Mouse (Mus musculus) heart, postnatal 0 days (tissue): Measurements from ENCODE around the gene Lrrc47. TPM values are rescaled to one million over a fixed set of nuclear protein-coding genes. Genes with fewer than 3 reads are reported as not detected.

ENCODE experiments used
- ATAC-seq: fragments of 200-750 bp; cut with Nextera tagmentation; 2 replicates; pipeline ENCODE4 v1.8.0; 2017; ENCODE audit warnings: low read depth, moderate number of reproducible peaks, moderate library complexity; ENCODE audit not compliant: insufficient read depth
- DNase-seq: peaks from one replicate; pipeline ENCODE4 v3.0.0-alpha.2; 2016; ENCODE audit warnings: low spot score
- H3K27ac ChIP-seq: fragments of 300-500 bp; sonication (generic); 2 replicates; pipeline ENCODE4 v1.5.1; 2014; ENCODE audit warnings: low read depth, mild to moderate bottlenecking
- H3K27me3 ChIP-seq: fragments of 300-500 bp; sonication (generic); 2 replicates; pipeline ENCODE4 v1.6.1; 2014; ENCODE audit warnings: low read length, mixed read lengths; ENCODE audit not compliant: control insufficient read depth, insufficient read depth
- H3K36me3 ChIP-seq: fragments of 300-500 bp; sonication (generic); replicated peaks from 2 replicates; pipeline ENCODE4 v1.6.1; 2014; ENCODE audit warnings: low read length, mixed read lengths; ENCODE audit not compliant: control insufficient read depth, insufficient read depth
- H3K4me1 ChIP-seq: fragments of 300-500 bp; sonication (generic); 2 replicates; pipeline ENCODE4 v1.6.1; 2014; ENCODE audit warnings: antibody characterized with exemption; ENCODE audit not compliant: control insufficient read depth, insufficient read depth
- H3K4me2 ChIP-seq: fragments of 300-500 bp; sonication (generic); 2 replicates; pipeline ENCODE4 v1.6.1; 2014; ENCODE audit warnings: low read depth, mild to moderate bottlenecking, low read length, moderate library complexity
- H3K4me3 ChIP-seq: fragments of 300-500 bp; sonication (generic); 2 replicates; pipeline ENCODE4 v1.5.1; 2014; ENCODE audit warnings: low read depth, low read length
- H3K9ac ChIP-seq: fragments of 300-500 bp; sonication (generic); replicated peaks from 2 replicates; pipeline ENCODE4 v1.6.1; 2014; ENCODE audit warnings: low read depth, low read length, mixed read lengths
- H3K9me3 ChIP-seq: fragments of 300-500 bp; sonication (generic); replicated peaks from 2 replicates; pipeline ENCODE4 v1.6.1; 2016; ENCODE audit warnings: low read length; ENCODE audit not compliant: control insufficient read depth
- CTCF ChIP-seq: IDR thresholded peaks from 2 replicates; pipeline ENCODE4 v1.5.1; 2016; ENCODE audit warnings: antibody characterized with exemption, control low read depth, low read depth
- EP300 ChIP-seq: IDR thresholded peaks from 2 replicates; pipeline ENCODE4 v1.6.1; 2016; ENCODE audit warnings: antibody characterized with exemption, low read depth
- WGBS: fragments of 180-500 bp; shearing (Covaris S2); extraction: QIAGEN DNeasy Blood & Tissue Kit; methylation state at CpG from one replicate; pipeline ENCODE4 v1.1.7; 2014; 5-methylcytosine and 5-hydroxymethylcytosine counted together
- polyA plus RNA-seq: library from polyadenylated mRNA; unstranded; fragments of >200 nt; fragmentation: Nextera tagmentation; extraction: Ambion mirVana; gene quantifications from 2 replicates; pipeline ENCODE4 v1.2.1, GENCODE M21; 2015
- total RNA-seq: library from RNA; depleted of rRNA; stranded (reverse); fragments of >200 nt; gene quantifications from 2 replicates; pipeline ENCODE4 v1.2.3, GENCODE M21; 2014; ENCODE audit warnings: low replicate concordance; rRNA removed

The Lrrc47 gene
- total and polyA plus RNA-seq, 2 experiments from 2014 or later: 12.2 to 13.4 TPM

DNA sequence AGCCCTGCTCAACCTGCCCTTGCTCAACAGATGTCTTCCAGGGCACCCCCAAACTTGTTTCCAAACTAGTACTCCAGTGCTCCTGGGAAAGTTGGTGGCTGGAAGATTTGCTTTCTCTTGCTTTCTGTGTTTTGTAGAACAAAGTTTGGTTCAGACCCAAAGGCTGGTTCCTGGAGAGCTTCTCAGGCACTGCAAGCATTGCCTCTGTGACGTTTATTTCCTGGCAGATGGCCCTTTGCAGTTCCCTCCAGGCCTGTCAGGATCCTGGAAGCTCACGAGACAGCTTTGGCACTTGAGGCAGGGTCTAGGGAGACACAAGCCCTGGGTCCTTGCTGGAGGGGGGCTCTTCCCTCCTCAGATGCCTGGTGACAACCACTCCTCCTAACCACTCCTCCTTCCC, 45.1 kb downstream of the Lrrc47 start:
- Histone ChIP-seq H3K27me3 (no peaks in the 10 kb centered on the region), H3K4me1 (no peaks in the 10 kb centered on the region), H3K4me2 (no peak overlapping the region), H3K27ac (0 out of 2 replicates have a peak overlapping the region, but pooled peaks have one; percentile 9), H3K36me3 (no peaks in the 10 kb centered on the region), H3K9me3 (no peaks in the 10 kb centered on the region), H3K4me3 (no peak overlapping the region), H3K9ac (no peak overlapping the region)
- ATAC-seq: no peak
- no peak for DNase-seq
- TF ChIP-seq CTCF: no peak
- 27% methylated on average over 2 of the region's 2 CpGs for WGBS

DNA sequence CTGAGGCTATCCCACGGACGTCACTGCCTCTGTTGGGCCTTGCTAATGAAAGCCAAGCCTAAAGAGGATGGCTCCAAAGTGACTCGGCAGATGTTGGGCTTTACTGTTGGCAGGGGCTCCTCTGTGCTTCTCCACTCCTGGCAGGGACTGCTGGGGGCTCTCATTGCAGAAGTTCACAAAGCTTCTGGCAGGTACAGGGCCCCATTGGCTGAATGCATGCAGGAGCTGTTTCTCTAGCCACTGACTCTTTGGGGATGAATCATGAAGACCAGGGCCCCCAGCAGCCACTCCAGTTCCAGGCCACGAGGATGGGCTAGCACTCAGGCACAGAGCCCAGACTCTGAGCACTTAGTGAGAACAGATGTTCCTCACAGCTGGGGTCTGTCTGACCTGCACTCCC, 46.2 kb downstream of the Lrrc47 start:
- Histone ChIP-seq H3K36me3 (no peaks in the 10 kb centered on the region), H3K9me3 (no peaks in the 10 kb centered on the region), H3K4me3 (no peak overlapping the region), H3K27me3 (no peaks in the 10 kb centered on the region), H3K9ac (no peak overlapping the region), H3K4me1 (no peaks in the 10 kb centered on the region), H3K27ac (no peak overlapping the region), H3K4me2 (no peak overlapping the region)
- TF ChIP-seq EP300 (no peak), CTCF (no peak)
- ATAC-seq (no peak), DNase-seq (no peak)
- 53% methylated on average over 4 of the region's 4 CpGs for WGBS

DNA sequence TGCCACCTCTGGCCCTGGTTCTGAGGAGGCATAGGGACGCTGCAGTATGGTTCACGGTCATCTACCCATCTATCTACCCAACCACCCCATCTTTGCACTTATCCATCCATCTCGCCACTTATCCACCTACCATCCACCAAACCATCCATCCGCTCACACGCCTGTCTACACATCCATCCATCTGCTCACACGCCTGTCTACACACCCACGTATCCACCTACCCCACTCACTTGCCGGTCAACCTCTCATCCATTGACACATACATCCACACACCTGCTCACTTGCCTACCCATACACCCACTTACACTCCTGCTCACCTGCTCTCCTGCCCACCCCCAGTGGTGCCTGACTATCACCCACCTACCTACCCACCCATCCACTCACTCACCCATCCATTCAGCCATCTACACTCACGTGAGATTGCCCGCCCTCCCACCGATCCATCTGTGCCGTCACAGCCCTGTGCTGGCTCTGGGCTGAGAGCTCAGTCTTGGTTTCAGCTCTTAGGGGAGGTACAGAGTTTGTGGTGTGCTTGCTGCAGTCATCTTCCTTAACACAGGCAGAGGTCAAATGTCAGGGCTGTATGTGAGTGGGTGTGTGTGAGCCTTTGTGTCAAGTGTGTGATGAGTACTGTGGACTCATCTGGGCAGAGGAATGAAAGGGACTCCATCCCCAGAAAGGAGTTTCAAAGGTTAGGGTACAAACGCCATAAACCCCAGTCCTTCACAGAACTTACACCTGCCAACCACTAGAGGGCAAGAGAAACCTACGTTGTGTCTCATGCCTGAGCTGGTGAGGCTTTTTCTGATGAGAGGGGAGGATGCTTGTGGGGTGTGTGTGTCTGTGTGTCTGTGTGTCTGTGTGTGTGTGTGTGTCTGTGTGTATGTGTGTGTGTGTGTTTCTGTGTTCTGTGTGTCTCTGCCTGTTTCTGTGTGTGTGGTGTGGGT, 53.6 kb downstream of the Lrrc47 start:
- no peak overlapping the region for H3K9ac ChIP-seq
- no peak overlapping the region for H3K4me3 ChIP-seq
- DNase-seq: peak; percentile 67

DNA sequence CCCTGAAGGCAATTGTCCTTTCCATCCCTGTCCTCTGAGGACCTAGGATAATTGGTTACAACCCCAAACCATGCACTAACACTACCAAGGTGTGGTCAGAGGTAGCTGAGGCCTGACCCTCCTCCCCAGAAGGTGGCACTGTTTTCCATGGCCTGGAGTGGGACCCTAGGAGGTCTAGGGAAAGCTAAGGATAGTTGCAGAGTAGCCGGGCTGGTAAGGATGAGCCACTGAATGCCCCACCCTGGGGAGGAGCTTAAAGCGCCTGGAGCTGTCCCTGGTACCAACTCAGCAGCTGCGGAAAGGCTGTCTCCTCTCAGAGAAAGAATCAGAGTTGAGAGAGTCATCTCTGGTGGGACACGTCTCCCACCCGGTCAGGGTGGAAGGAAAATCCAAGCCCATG, 59.4 kb downstream of the Lrrc47 start:
- H3K4me1 ChIP-seq: no peaks in the 10 kb centered on the region
- DNase-seq (no peak), ATAC-seq (peak; percentile 38; the same call in 1 of the 2 replicates)
- H3K36me3 ChIP-seq: no peaks in the 10 kb centered on the region
- 0% methylated on average over 5 of the region's 5 CpGs for WGBS
- no peak overlapping the region for H3K4me3 ChIP-seq
- peaks cover 35% of the 10 kb centered on the region for H3K27me3 ChIP-seq
- H3K9ac ChIP-seq: no peak overlapping the region
- H3K4me2 ChIP-seq: no peak overlapping the region
- no peaks in the 10 kb centered on the region for H3K9me3 ChIP-seq
- no peak overlapping the region for H3K27ac ChIP-seq
- no peak for TF ChIP-seq EP300
- peak; percentile 26 for TF ChIP-seq CTCF

More for the DNA sequence above, 53.6 kb downstream of the Lrrc47 start:
- TF ChIP-seq EP300 (no peak), CTCF (peak; percentile 95)
- Histone ChIP-seq H3K36me3 (no peaks in the 10 kb centered on the region), H3K4me1 (no peaks in the 10 kb centered on the region), H3K27me3 (peaks cover 7% of the 10 kb centered on the region; the same call in 1 of the 2 replicates), H3K9me3 (no peaks in the 10 kb centered on the region), H3K27ac (no peak overlapping the region), H3K4me2 (no peak overlapping the region)
- WGBS: 52% methylated on average over 14 of the region's 14 CpGs
- ATAC-seq: peak; percentile 31; the same call in 1 of the 2 replicates

Other genes starting within 250 kb of the Lrrc47 start
- 27.1 and 47.0 TPM in 2 replicates for gene A430005L14Rik, start 54.5 kb upstream of the Lrrc47 start, total RNA-seq
- 45.0 and 45.7 TPM in 2 replicates for gene A430005L14Rik, start 54.5 kb upstream of the Lrrc47 start, polyA plus RNA-seq
- 3.0 and 10.2 TPM in 2 replicates for gene Dffb, start 36.6 kb upstream of the Lrrc47 start, total RNA-seq
- 4.2 and 4.3 TPM in 2 replicates for gene Dffb, start 36.6 kb upstream of the Lrrc47 start, polyA plus RNA-seq
- gene Cep104, start 36.5 kb upstream of the Lrrc47 start, total RNA-seq: 9.2 and 13.4 TPM in 2 replicates
- 10.0 and 11.3 TPM in 2 replicates for gene Cep104, start 36.5 kb upstream of the Lrrc47 start, polyA plus RNA-seq
- 15.9 and 26.5 TPM in 2 replicates for gene Smim1, start 14.5 kb downstream of the Lrrc47 start, total RNA-seq
- 23.8 and 32.6 TPM in 2 replicates for gene Smim1, start 14.5 kb downstream of the Lrrc47 start, polyA plus RNA-seq
- gene Ccdc27, start 30.9 kb downstream of the Lrrc47 start, total RNA-seq: not detected in 2 replicates
- not detected in 2 replicates for gene Ccdc27, start 30.9 kb downstream of the Lrrc47 start, polyA plus RNA-seq
- not detected in 2 replicates for gene Trp73, start 128.5 kb downstream of the Lrrc47 start, total RNA-seq
- 0.08 TPM in 1 of 2 replicates, not detected in the other for gene Trp73, start 128.5 kb downstream of the Lrrc47 start, polyA plus RNA-seq
- gene Wrap73, start 130.6 kb downstream of the Lrrc47 start, total RNA-seq: 18.5 and 24.0 TPM in 2 replicates
- 14.3 and 16.6 TPM in 2 replicates for gene Wrap73, start 130.6 kb downstream of the Lrrc47 start, polyA plus RNA-seq
- 116 and 146 TPM in 2 replicates for gene Tprgl, start 148.9 kb downstream of the Lrrc47 start, total RNA-seq
- gene Tprgl, start 148.9 kb downstream of the Lrrc47 start, polyA plus RNA-seq: 123 and 131 TPM in 2 replicates
- gene Megf6, start 159.0 kb downstream of the Lrrc47 start, total RNA-seq: 53.3 and 79.8 TPM in 2 replicates
- 11.6 and 12.9 TPM in 2 replicates for gene Megf6, start 159.0 kb downstream of the Lrrc47 start, polyA plus RNA-seq